Mouse (Mus musculus): ENCODE data around the gene Uox.

Gene Uox

DNA sequence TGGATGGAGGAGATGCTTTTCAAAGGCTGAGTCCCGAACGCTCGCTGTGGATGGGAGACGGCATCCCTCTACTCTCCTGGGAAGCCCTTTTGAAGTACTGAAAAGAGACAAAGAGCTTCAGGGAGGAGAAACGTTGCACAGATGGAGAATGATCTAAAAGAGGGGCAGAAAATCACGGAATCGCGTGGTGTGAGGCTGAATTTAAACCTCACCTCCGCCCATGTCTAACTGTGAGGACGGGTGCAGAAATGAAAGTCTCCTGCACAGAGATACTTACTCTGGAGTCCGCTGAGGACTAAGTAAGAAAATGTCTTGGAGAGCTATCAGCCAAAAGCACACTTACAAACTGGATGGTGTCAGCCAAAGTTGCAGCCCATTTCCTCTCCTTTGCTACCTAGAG, 51.7 kb downstream of the Uox start:
- DNase-seq (ENCODE audit: low spot score) = no peak

DNA sequence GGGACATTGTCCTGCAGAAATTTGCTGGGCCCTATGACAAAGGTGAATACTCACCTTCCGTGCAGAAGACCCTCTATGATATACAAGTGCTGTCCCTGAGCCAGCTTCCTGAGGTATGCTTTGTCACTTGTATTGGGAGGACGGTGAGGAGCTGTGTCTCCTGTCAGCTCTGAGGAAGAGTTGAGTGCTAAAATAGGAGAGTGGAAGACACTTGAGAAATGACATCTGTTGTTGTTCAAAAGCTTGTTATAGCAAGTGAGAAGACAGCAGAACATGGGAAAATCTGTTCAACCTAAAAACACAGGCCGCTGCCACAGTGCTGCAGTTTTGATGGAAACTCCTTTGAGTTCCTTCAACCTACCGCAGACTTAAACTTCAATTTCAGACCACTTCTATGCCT, 55.5 kb downstream of the Uox start:
- no peak for DNase-seq (ENCODE audit: low spot score)

DNA sequence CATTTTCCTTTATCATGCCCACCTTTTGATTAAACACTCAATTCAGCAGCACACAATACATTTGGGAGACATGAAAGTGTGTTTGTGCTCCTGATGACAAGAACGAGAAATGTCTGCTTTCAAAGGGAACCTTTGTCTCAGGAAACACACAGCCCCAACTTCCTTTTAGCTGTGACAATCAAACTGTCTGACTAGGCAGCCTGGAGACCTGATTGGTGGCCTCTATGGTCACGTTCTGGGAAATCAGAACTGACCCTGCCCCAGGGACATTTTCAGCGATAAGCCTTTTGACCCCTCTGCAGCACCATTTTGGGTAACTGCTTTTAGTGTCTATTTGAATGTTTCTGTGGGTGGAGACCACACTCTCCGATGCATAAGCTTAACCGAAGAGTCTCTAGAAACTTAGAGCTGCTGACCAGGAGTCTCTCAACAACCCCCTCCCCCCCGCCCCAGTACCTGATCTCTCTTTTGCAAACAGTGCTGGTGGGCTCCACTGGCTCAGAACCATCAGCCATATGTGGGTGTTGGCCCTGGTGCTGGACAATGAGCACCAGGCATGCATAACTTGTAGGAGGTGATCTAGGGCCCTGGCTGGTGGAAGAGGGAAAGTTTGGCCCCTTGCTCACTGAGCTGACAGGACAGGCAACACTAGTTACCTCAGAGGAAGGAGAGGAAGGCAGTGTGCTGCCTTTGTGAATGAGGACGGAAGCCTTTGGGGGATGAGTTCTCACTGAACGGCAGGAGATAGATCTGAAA, 58.2 kb downstream of the Uox start:
- DNase-seq (ENCODE audit: low spot score) = no peak

DNA sequence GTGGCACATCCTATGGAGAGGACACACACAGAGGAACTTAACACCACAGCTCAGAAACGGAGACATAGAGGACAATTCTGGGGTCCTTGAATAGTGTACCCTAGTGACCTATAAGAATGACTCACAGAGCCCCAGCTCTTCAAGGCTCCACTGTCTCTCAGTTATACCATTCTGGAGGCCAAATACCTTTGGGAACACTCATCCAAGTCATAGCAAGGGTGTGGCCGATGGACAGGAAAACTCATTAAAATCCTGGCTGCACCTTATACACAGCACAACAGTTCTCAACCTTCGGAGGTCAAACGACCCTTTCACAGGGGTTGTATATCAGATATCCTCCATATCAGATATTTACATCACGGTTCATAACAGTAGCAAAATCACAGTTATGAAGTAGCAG, 62.3 kb downstream of the Uox start:
- no peak for DNase-seq (ENCODE audit: low spot score)

DNA sequence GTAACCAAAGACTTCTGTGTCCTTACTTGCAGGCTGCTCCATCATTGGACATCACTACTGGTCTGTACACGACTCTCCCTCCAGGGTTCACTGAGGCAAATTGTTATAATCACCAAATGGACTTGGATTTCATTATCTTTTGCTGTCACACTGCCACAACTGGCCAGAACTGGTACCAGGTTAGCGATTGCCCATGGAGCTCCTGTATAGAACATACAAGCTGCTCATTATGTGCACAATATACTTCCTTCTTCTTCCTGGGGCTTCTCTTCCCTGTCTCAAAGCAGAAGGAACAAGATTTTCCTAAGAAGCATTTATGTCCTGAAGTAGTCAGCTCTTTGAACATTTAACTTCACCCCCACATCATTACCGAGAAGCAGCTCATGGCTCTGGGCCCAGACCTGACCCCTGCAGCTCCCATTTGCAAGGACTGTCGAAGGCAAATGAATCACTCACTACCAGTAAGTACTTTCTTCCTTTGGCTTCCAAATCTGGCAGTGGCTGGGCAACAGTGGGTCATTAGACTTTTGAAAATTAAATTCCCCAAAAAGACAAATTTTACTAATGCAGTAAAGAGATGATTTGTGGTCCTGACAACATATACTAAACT, 71.7 kb downstream of the Uox start:
- DNase-seq (ENCODE audit: low spot score) = no peak

DNA sequence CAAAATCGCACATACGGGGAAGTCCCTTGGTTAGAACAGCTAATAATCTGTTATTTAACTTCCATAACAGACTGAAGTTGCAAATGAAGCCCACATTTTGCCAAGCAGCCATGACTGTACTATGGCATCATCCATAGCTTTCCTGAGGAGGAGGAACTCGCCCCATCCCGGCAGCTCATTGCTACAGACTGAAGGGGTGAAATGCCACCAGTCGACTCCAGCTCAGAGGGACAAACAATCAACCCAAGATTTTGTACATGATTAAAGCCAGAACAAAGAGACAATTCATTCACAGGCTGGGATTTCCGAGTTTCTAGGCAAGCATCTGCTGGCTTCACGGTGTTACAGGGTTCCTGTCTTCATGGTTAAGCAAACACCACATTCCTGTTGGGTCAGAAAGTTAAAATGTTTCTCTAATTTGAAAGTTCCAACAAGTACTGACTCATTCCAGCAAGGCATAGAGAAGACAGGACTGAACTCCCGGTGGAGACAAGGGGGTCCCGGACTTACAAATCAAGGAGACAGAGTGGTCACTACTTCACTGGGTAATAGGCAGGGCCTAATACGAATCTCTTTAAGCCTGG, 79.2 kb downstream of the Uox start:
- no peak for DNase-seq (ENCODE audit: low spot score)

DNA sequence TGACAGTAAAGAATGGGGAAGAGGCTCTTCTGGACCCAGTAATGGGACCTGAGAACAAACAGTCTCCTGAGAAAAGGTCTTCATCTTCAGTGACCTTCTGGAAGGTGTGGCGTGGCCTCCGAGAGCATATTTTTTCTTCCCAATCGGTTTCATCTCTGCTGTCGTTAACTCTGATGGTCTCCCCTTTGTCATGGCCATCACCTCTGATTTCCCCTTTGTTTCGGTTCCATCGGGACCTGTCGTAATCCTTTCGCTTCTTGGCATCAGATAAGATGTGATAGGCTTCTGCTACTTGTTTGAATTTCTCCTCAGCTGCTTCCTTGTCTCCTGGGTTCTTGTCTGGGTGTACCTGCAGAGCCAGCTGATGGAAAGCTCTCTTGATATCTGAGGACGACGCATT, 80.5 kb downstream of the Uox start:
- DNase-seq (ENCODE audit: low spot score) = no peak

DNA sequence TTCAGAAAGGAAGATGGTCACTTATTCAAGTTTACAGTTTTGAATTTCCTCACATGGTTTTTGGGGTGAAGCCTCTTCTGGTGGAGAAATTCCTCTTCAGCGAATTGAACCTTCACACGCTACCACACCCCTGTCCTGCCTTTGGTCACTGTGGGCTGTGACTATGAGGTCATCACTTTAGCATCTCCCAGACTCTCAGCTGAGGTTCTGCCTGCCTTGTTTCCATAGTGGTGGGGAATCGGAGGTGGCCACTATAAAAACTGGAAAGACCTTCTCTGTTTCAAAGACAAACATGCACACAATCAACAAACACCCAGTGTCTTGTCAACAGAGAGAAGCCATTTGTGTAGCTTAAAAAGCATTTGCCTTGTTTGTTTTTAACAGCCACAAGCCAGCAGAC, 81.0 kb downstream of the Uox start, which contains the start of gene 4930503B20Rik:
Gene 4930503B20Rik (minus strand): TSS at position 101 of the 400 bp plus-strand sequence.
- DNase-seq (ENCODE audit: low spot score) = no peak

DNA sequence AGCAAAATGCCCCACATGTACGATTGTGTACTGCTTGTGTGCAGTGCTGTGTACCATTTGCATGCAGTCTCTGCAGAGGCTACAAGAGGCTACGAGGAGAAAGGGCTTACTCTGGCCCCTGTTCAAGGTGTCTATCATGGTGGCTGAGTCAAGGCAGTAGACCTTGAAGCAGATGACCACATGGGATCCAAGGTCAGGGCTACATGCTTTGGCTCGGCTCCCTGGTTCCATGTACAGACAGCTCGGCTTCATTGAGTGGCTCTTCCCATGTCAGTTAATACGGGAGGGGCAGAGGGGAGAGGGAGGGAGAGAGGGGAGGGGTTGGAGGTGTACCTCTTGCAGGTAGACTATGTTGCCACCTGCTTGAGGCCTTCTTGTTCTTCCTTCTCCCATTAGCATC, 82.2 kb downstream of the Uox start:
- no peak for DNase-seq (ENCODE audit: low spot score)

DNA sequence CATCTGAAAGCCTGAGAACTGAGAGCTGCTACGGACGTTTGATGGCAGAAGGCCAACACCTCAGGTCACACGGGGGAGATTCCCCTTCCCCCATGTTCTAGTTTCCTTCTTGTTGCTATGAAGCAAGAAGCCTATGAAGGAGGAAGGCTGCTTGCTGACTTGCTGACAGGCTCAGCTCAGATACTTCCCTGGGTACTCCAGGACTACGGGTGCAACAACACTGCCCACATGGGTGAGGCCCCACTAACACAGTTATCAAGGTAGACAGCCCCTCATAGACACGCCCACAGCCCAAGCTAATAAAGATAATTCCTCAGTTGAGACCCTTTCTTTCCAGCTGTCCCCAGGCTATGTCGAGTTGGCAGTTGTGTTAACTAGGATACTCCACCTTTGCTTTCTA, 83.5 kb downstream of the Uox start:
- DNase-seq (ENCODE audit: low spot score) = no peak

DNA sequence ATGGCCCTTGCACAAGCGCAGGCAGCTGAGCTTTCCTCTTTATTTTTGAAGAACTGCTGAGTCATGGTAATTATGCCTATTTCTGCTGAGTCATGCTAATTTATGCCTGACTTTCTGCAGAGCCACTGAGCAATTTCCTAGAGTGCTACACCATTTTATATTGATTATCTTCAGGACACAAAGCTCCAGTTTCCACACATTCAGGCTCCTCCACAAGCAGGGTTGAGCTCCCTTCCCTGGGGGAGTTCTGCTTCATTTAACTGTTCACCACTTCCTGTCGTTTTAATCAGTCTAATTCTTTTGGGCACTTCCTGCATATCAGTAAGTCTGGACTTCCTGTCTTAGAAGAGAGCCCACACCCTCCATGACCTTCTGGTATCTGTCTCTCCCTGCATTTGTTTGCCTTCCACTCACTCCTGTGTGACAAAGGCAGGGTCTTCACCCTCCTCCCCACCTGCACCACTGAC, 84.9 kb downstream of the Uox start:
- peak; percentile 26 for DNase-seq (ENCODE audit: low spot score)

DNA sequence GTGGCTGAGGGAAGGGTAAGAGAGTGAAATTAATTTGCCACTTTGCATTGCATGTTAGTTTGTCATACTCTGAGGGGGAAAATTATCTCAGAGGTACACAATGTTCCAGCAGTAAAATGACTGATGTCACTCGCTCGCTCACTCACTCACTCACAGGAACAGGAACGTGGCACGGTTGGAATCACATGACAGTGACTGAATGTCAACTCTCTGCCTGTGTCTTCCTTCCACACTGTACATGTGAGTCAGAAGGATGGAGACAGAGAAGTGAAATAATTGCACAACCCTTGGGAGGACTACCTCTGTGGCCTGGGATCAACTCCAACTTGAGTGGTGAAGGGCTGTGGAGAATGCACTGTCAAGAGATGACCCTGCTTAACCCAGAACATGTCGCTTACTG, 87.2 kb downstream of the Uox start:
- no peak for DNase-seq (ENCODE audit: low spot score)

DNA sequence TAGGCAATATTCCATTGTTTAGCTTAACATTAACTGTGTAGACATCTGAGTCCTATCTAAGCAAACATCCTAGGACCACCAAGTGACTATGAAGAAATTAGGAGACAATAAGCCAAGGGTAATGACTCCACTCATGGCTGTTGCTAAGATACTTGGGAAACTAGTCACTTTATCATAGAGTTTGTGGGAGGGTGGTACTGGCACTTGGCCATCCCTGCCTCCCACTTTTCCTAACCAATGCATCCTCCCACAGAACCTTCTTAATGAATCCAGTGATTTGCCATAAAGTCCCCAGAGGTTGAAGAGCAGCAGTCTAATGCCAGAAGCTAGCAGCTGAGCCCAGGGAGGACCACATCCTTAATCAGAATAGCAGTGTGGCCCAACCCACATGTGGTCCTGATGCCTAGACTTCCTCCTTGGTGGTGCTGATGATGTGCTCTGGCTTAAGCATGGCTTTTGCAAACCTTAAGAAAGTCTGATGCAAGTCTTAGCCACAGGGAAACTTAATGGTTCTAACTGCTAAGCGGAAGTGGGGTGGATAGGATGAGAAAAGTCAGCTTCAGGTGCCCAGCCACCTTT, 87.9 kb downstream of the Uox start:
- DNase-seq (ENCODE audit: low spot score) = no peak

DNA sequence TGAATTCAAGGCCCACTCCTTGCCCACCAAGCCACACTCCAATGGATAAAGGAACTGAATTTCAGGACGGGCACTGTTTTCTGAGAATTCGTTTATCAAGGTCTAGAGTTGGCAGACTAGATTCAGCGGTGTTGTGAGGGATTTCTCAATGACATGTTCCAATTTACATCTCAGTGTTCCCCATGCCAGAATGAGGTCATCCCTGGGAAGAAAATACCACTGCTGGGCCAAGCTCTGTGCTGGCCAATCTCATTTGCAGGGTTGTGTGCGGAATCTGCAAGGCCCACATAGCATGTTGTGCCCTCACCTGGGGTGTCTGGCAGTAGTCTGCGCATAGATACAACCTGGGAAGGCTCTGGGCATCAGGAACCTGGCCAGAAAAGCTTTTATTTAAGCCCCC, 89.1 kb downstream of the Uox start:
- peak; percentile 10 for DNase-seq (ENCODE audit: low spot score)

DNA sequence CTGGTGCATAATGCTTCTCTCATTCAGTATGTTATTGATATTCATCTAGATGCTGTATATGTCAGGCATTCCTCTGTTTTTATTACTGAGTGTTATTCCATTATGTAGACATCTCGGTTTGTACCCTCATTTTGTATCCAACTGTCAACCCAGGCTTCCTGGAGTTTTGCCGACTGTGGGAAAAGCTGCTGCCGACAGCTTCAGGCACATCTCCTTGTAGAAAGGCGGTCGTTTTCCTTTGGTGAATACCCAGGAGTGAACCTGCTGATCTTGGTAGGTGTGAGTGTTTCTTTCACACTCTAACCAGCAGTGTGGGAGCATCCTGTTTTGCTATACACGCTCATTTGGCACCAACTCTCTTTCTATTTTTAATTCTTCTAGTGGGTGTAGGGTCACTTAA, 90.8 kb downstream of the Uox start:
- no peak for DNase-seq (ENCODE audit: low spot score)

DNA sequence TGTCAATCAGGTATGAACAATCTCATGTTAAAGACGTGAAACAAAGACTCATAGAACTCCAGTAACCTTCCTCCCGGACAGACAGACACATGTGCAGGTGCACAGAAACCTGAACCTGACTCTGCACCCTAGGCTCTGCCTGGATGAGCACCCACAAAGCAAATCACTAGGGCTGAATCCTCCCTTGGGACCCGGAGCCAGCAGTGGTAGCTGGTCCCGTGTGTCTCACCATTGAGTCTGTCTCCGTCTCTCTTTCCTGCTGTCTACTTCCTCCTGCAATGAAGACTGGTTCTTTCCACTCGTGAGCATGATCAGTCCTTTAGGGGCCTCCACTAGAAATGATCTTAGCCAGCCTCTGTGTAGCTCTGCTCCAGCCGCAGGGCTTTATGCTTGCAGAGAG, 91.7 kb downstream of the Uox start:
- DNase-seq (ENCODE audit: low spot score) = no peak

DNA sequence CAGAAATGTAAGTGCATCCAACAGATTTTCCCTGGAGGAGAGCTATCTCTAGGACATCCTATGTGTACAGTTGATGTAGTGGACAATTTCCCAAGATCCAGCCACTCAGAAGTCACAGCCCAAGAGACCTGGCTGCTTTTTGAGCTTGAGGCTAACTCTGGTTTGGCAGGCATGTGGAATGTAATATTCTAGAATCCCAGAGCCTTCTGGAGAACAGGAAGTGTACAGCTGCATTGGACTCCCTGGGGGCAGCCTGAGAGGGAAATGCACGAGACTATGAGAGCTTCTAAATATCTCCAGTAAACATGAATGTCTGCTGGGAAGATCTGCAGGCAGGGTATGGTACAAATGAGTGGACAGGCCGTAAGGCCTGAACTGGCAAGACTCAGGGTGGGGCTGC, 100.9 kb downstream of the Uox start:
- DNase-seq (ENCODE audit: low spot score) = peak; percentile 17

DNA sequence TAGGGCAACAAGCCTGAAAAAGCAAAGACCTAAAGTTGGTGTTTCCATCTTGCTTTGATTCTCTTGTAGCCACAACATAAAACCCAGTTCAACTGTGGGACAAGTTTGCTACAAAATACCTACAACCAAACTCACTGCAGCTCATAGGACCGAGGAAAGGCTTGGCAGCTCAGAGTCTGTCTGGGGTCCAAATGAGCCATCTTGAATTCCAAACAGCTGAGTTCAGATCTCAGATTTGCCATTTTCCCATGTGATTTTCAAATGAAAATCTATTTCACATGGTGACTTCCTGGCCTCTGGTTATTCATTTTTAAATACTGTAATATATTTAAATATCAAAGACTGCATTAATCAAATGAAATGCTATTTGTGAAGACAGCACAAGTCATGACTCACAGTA, 104.9 kb downstream of the Uox start:
- no peak for DNase-seq (ENCODE audit: low spot score)

DNA sequence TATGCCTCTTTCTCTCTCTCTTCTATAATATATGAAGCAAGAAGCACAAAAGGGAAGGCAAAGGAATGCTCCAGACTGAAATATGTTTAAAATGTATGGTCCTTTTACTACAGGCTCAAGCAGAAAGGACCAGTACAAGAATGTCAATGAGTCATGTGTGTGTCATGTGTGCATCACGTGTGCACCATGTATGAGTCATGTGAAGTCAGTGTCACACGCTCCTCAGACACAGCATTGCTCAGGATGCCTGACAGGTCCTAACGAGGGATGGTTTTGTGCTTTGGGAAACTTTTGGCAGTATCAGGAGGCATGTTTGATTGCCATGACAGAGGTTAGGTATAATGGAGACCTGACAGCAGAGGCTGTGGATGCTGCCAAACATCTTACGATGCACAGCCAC, 106.0 kb downstream of the Uox start:
- no peak for DNase-seq (ENCODE audit: low spot score)

DNA sequence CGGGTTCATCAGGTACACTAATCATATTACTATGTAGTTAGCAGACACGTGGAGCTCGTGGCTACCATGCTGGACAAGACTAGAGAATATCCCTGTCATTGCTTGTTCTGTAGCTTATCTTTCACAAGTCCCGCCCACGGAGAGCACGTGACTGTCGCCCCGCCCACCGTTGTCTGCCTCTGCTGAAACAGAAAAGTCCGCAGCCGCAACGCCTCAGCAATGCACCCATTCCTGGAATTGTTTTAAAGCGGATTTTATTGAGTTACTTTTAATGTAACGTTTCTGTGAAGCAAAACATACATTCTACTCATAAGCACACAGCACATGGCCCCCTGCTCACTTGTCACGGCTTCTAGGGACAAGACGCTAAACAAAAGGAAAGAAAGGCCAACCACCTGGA, 109.4 kb downstream of the Uox start:
- DNase-seq (ENCODE audit: low spot score) = no peak

DNA sequence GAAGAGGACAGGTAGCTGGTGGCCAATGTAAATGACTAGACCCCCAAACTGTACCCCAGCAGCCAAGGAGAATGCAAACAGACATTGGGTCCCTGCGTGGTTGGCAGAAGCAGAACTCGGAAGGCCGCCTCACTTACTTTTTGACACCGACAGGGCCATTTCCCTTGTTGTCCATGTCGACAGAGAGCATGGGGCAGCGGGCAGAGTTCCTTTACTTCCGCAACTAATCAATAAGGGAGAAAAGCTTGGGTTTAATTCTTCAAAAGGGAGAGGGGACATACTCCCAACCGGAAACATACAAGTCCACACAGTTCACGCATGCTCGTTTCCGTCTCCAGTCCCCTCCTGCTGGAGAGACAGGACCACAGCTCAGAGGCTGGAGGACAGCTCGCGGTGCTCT, 110.4 kb downstream of the Uox start:
- DNase-seq (ENCODE audit: low spot score) = no peak

DNA sequence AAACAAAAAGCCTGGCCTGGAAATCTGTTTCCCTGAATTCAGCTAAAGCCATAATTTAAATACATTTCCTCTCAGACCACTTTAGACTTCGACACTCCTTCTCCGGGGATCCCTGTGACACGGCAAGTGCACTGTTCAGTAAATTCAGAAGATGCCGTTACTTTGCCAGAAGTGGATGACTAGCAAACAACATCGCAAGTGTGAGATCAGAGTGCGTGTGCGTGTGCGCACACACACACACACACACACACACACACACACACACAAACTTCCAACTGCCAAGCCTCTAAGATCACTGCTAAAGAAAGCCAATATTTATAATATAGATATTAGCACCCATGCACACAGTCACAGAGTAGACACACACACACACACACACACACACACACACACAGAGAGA, 111.5 kb downstream of the Uox start:
- DNase-seq (ENCODE audit: low spot score) = no peak

Data from adipocyte (in vitro differentiated cells).